Mouse (Mus musculus) right cerebral cortex, postnatal 4 days (tissue): ENCODE results near the gene Foxp1.

Experiments used
- DNase-seq: peaks from one replicate; pipeline ENCODE4 v3.0.0-alpha.2; 2022

The Foxp1 gene

GRCm38 (mm10) chr6:99276297-99276653 is 246.2 kb downstream of the Foxp1 start:
- DNase-seq: no peak

- no peak for DNase-seq
Measured at GRCm38 (mm10) chr6:99275381-99276296, 246.9 kb downstream of the Foxp1 start.

- DNase-seq: no peak
Measured at GRCm38 (mm10) chr6:99274667-99275066, 247.9 kb downstream of the Foxp1 start.

- DNase-seq: no peak
Measured at GRCm38 (mm10) chr6:99274222-99274621, 248.3 kb downstream of the Foxp1 start.

- DNase-seq: no peak
Measured at GRCm38 (mm10) chr6:99273177-99273576, 249.3 kb downstream of the Foxp1 start.

GRCm38 (mm10) chr6:99272174-99272573 is 250.3 kb downstream of the Foxp1 start:
- no peak for DNase-seq

- DNase-seq: no peak
Measured at GRCm38 (mm10) chr6:99271741-99272140, 250.8 kb downstream of the Foxp1 start.

- no peak for DNase-seq
Measured at GRCm38 (mm10) chr6:99269921-99270320, 252.6 kb downstream of the Foxp1 start.

- DNase-seq: no peak
Measured at GRCm38 (mm10) chr6:99268171-99269061, 254.1 kb downstream of the Foxp1 start.

- peak; percentile 10 for DNase-seq
Measured at GRCm38 (mm10) chr6:99265945-99266656, 256.4 kb downstream of the Foxp1 start.

GRCm38 (mm10) chr6:99265173-99265572 is 257.3 kb downstream of the Foxp1 start:
- no peak for DNase-seq

- DNase-seq: no peak
Measured at GRCm38 (mm10) chr6:99264192-99265093, 258.1 kb downstream of the Foxp1 start.

GRCm38 (mm10) chr6:99263886-99264185 is 258.7 kb downstream of the Foxp1 start:
- no peak for DNase-seq

GRCm38 (mm10) chr6:99263061-99263885 is 259.2 kb downstream of the Foxp1 start:
- no peak for DNase-seq

GRCm38 (mm10) chr6:99261737-99262130 is 260.8 kb downstream of the Foxp1 start:
- DNase-seq: no peak

- DNase-seq: no peak
Measured at GRCm38 (mm10) chr6:99260941-99261736, 261.4 kb downstream of the Foxp1 start.

GRCm38 (mm10) chr6:99258346-99258745 is 264.2 kb downstream of the Foxp1 start:
- DNase-seq: no peak

- no peak for DNase-seq
Measured at GRCm38 (mm10) chr6:99257676-99258075, 264.8 kb downstream of the Foxp1 start.

- no peak for DNase-seq
Measured at GRCm38 (mm10) chr6:99253331-99253730, 269.2 kb downstream of the Foxp1 start.

GRCm38 (mm10) chr6:99252816-99253215 is 269.7 kb downstream of the Foxp1 start:
- DNase-seq: no peak
